Mouse (Mus musculus) small intestine, adult 2 months (tissue): ENCODE measurements around the gene Fat4.

Experiments
- CTCF ChIP-seq: fragments of 200-500 bp; IDR thresholded peaks from 2 replicates; pipeline ENCODE4 v1.5.1; 2012; ENCODE audit warnings: low read depth, mild to moderate bottlenecking, control low read depth, inconsistent platforms, low read length, moderate library complexity, mixed read lengths; ENCODE audit not compliant: insufficient replicate concordance, insufficient read length; ENCODE audit errors: extremely low read depth
- POLR2A ChIP-seq: fragments of 200-500 bp; IDR thresholded peaks from 2 replicates; pipeline ENCODE4 v1.6.1; 2012; ENCODE audit warnings: low read depth, mild to moderate bottlenecking, control low read depth, inconsistent platforms, low read length, moderate library complexity

GRCm38 (mm10) chr3:39050130-39050529 lies 163.4 kb downstream of the Fat4 start:
- TF ChIP-seq POLR2A (no peak), CTCF (no peak)
